Mouse (Mus musculus) embryonic stem cell, embryonic (primary cell): ENCODE measurements around the gene Lnx1.

Experiments
- CTCF ChIA-PET, 4 experiments: fragments of 300-600 bp in 2 of 4; fragments of 350-600 bp in 2 of 4; sonication (Branson Sonifier 250); formaldehyde crosslinking; loops; one replicate each; lab custom pipeline; 2022; ENCODE audit warnings: inconsistent platforms in 2 of 4; lab: Charles Lee
- POLR2A ChIA-PET, 4 experiments: fragments of 300-600 bp in 2 of 4; fragments of 350-600 bp in 2 of 4; sonication (Branson Sonifier 250); formaldehyde crosslinking; loops; one replicate each; lab custom pipeline; 2022; ENCODE audit warnings: antibody characterized with exemption in 4 of 4, inconsistent platforms in 1 of 4; lab: Charles Lee

The Lnx1 gene

DNA sequence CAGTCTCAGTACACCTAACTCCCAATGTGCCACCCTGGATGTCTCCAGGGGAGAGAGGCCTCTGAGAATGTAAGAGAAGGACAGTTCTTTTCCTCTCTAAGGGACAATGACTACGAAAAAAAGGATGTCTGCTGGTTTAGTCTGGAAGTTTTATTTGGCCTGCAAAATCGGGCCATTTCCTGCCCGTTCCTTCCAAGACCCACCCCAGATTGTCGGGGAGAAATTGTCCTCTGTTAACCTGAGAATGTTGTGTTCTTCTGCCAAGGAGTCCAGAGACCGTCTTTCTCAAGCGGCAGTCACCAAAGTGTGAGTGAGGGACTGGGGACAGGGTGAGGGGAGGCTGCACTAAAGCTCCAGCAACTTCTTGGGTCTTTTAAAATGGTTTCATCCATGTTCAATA, 32.8 kb downstream of the Lnx1 start:
- ChIA-PET POLR2A (no interaction called here), CTCF (no interaction called here)

DNA sequence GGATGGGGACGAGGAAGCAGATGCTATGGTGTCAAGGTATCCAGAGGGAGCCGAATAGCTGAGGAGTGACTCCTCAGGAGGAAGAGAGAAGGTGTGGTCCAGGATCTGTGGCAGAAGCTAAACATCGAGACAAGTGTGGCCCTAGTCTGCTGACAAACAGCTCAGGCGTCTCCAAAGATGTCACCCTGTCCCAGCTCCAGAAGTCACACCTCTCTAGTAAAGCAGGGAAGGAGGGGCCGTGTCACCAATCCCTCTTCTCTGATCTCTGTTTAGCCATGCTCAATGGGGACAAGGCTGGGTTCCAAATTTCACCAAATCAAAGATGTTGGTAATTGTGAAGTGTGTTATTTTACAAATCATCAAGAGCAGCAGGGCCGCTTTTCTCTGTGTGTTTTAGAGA, 33.8 kb downstream of the Lnx1 start:
- CTCF ChIA-PET: interaction anchor here in 2 of 4 experiments (0.5 to 0.6 kb wide), 2 partner anchors 50 to 264 kb away, joined by 4 to 8 read pairs; no protein-coding TSS in a partner anchor
- POLR2A ChIA-PET: no interaction called here

DNA sequence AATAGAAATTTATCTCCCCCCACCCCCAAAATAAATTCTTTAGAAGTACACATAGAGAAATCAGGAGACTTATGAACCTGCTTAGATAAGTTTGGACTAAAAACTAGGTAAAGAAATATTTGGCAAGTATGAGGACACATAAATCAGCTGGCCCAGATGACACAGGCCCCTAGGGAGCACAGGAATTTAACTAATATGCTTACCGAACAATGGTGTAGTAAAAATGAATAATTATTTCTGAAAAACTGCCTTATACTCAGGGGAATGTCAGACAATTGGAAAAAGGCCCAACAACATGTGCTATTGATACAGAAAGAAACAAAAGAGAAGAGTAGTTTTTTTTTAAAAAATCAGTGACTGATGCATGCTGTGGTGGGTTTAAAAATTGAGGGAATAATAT, 40.1 kb downstream of the Lnx1 start:
- POLR2A ChIA-PET: interaction anchor here in 1 of 4 experiments (0.5 kb wide), 1 partner anchor 60 kb away, joined by 3 read pairs; no protein-coding TSS in a partner anchor
- CTCF ChIA-PET: interaction anchor here in 1 of 4 experiments (0.6 kb wide), 1 partner anchor 270 kb away, joined by 4 read pairs; no protein-coding TSS in a partner anchor

DNA sequence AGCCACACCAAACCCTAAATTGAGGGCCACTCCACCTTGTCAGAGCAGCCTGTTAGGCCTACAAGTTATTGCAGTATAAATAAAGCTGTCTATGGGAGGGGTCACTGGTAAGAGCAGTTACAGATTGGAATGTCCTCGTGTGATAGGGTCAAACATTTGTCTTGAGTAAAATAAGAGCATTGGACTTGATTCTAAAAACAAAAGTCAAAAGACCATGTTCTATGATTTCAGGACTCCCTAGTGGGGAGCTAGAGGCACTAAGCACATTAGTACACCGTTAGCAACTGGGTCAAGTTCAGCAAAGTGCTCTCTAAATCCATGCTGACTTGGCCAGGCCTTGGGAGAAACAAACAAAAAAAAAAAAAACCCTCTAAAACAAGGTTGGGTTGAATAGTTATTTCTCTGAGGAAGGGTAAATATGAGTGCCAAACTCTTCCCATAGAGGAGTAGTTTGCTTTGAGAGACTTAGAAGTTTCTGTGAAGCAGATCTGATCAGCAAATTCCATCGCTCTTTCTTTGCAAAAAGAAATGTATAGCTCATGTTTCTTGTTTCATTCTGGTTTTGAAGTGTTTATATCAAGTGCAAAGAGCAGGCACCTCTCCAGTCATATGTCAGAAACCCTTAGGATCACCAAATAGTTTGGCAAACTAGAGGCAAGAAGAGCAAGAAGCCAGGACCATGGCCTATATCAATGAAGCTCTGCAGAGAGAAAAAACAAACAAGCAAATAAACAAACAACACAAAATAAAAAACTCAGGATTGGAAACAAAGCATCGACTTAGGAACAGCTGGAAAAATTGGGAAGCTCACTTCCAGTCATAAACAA, 40.8 kb downstream of the Lnx1 start:
- POLR2A ChIA-PET: interaction anchor here in 2 of 4 experiments (0.5 to 0.6 kb wide), 2 partner anchors 59 to 493 kb away, joined by 3 read pairs; no protein-coding TSS in a partner anchor
- CTCF ChIA-PET: interaction anchor here in 2 of 4 experiments (0.5 to 0.6 kb wide), 2 partner anchors 271 to 940 kb away, joined by 4 to 9 read pairs; no protein-coding TSS in a partner anchor

DNA sequence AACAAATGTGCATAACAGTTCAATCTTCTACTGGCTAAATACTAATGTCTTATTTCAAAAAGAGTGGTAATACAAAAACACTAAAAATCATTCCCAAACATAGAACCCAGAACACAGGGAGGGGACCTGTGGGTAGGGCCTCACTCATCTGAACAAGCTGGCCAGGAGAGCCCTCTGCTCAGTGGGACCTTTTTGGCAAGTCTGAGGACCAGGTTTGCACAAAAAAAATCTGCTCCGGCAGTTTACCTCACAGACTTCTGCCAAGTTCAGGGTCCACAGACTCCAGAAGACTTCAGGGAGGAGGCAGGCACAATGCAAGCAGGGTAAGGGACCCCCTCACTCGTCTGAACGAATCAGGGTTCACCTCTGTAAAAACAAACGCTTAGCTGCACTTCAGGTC, 42.9 kb downstream of the Lnx1 start:
- ChIA-PET POLR2A (interaction anchor here in 2 of 4 experiments (0.5 to 1.1 kb wide), 2 partner anchors 44 to 101 kb away, joined by 3 to 8 read pairs; no protein-coding TSS in a partner anchor), CTCF (no interaction called here)

DNA sequence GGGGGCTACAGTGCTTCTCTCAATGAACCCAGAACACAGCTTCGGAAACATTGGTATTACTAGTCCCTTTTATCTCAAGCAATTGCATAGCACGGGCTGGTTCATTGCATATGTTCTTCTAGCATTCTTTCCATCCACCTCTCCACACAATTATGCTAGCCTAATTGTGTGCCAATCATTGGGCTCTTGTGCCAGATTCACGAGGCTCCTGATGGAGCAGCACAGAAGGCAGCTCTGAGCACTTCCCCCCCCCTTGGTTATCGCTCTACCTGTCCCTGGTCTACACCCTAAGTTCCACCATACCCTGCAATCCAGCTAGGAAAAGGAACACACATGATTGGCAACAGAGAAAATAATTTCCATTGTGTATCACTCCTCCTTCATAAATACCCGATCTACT, 43.4 kb downstream of the Lnx1 start:
- ChIA-PET CTCF (no interaction called here), POLR2A (no interaction called here)

DNA sequence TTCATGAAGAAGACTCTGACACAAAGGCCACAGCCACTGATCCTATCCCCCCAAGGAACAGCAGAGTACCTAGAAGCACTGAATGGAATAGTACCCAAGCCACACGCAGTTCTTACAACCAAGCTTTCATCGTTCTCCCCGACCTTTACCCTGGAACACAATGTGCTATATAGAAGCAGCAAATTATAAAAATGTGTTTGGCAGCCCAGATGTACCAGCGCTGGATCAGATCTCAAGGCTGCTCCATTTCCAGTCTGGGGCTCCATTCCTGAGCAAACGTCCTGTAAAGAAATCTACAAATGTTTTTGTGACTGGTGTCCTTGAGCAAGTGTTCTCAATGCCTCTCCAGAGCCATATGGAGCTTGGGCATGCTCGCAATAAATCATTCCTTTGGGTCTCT, 44.8 kb downstream of the Lnx1 start:
- ChIA-PET CTCF (interaction anchor here in 1 of 4 experiments (0.5 kb wide), 1 partner anchor 275 kb away, joined by 3 read pairs; no protein-coding TSS in a partner anchor), POLR2A (no interaction called here)

DNA sequence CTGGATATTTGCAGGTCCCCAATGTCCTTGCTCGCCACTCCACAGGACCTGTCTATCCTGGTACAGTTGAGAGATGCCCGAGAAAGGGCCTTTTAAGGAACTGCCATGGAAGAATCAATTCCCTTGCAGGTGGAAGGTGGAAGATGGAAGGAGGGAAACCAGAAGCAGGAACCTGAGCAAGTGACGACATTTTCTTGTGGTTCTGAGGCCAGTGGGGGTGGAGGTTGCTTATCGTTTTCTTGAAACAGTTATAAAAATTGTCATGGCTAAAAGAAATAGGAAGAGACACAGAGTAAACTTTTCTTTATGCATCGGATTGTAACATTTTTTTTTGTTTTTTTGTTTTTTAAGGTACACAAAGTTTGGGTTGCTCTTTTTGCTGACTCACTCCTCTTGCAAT, 46.3 kb downstream of the Lnx1 start:
- POLR2A ChIA-PET: no interaction called here
- CTCF ChIA-PET: no interaction called here

DNA sequence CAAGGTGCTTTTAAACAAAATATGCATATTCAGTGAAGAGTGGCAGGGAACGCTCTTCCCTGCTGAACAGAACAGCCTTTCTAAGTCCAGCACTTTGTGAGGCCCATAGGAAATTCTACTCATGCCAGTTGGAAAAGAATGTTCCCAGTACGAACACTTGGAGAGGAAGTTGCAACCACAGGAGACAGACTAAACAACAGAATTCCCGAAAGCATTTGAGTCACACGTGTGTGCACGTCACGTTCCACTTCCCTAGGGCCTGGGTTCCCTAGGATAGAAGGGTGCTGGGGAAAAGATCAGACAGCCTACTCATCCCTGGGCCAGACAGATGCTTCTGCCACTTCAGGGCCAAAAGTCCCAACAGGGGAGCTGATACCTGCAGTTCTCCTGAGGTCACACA, 48.2 kb downstream of the Lnx1 start:
- ChIA-PET CTCF (interaction anchor here in 2 of 4 experiments (1.1 to 1.6 kb wide), 2 partner anchors 14 kb away, joined by 3 to 4 read pairs; no protein-coding TSS in a partner anchor), POLR2A (no interaction called here)

DNA sequence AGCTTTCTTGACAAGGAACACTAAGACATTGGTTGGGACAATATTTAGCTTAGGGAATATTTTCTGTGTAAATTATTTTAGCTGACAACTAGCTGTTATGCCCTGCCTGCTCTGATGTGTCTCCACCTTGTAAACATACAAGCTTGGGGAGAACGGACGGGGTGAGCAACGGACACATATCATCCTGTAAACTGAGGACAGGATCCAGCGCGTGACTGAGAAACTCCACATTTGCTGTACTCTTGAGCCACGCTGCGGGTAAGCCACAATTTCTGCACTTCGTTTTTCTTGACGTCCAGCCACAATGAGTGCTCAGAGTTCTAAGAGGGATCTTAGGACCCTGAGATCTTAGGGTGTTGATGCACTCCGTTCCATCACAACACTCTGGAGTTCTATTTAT, 48.9 kb downstream of the Lnx1 start:
- ChIA-PET POLR2A (interaction anchor here in 1 of 4 experiments (0.7 kb wide), 1 partner anchor 15 kb away, joined by 3 read pairs; no protein-coding TSS in a partner anchor), CTCF (interaction anchor here in 2 of 4 experiments (0.6 to 1.6 kb wide), 2 partner anchors 13 to 335 kb away, joined by 3 to 4 read pairs; no protein-coding TSS in a partner anchor)

DNA sequence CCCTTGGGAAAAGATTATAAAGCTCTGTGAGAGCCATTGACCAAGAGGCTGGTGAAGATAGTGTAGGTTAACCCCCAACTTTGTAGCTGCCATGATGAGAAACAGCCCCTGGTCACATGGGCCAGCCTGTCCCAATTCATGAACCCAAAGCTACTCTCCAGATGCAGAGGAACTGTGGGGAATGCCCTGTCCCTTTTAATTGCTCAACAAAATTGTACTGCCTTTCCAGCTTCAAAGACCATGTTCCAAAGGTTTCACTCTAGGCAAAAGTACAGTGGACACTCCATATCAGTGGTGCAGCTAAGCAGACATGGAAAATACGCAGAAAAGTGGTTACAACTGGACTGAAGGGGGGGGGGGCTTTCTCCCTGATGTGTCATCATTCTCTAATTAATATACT, 53.6 kb downstream of the Lnx1 start:
- ChIA-PET CTCF (interaction anchor here in 1 of 4 experiments (0.6 kb wide), 1 partner anchor 356 kb away, joined by 3 read pairs; no protein-coding TSS in a partner anchor), POLR2A (interaction anchor here in 1 of 4 experiments (0.6 kb wide), 1 partner anchor 28 kb away, joined by 5 read pairs; no protein-coding TSS in a partner anchor)

DNA sequence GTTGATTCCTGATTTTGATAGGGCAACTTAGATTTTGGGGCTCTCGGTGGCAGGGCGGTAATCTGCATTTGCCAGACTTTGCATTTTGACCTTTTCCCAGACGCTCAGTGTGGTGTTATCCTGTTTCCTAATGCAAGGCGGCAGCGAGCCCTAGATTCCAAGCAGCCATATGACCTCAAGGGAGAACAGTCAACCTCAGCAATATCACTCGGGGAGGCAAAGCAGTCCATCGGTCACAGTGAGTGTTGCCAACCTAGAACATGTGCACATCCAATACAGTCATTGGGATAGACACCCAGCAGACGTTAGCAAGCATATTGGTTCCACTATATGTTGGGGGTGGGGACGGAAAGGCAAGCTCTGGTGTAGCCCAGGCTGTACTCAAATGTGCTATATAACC, 54.5 kb downstream of the Lnx1 start:
- CTCF ChIA-PET: interaction anchor here in 1 of 4 experiments (0.6 kb wide), 1 partner anchor 154 kb away, joined by 3 read pairs; no protein-coding TSS in a partner anchor
- POLR2A ChIA-PET: no interaction called here

DNA sequence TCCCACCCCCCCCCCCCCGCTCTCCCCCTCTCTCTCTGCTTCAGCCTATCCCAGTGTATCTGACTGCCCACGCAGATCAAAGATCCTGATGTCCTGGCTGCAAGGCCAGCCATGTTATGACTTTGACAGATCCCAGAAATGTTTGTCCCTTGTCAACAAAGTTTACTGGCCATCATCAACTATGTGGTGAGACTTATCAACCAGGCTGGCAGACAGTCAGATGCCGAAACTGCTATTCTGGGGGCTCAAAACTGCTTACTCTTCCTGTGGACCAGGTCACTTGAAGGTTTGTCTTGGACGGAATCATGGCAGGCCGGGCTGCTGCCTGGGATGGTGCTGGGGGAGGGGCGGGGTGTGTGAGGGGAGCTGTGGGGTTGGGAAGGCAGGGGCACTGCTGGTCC, 55.1 kb downstream of the Lnx1 start:
- ChIA-PET POLR2A (no interaction called here), CTCF (no interaction called here)

DNA sequence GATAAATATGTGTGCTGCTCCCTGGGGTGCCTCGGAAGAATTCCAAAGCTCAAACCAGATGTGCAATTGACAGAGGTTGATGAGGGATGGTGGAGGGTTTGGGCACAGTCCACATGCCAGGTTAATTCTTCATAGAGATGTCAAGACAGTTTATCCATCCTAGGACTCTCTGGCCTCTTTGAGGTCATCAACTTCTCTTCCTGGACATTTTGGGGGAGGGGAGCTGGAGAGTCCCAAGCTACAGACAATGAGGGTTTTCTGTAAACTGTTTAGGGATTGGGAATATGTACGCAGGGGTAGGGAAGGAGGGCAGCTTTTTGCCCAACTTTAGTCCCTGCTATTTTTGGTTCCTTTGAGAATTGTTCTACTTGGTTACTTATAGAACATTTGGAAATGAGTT, 60.4 kb downstream of the Lnx1 start:
- CTCF ChIA-PET: interaction anchor here in 3 of 4 experiments (1.5 to 1.9 kb wide), 3 partner anchors 152 to 508 kb away, joined by 3 to 7 read pairs (median 4); no protein-coding TSS in a partner anchor

DNA sequence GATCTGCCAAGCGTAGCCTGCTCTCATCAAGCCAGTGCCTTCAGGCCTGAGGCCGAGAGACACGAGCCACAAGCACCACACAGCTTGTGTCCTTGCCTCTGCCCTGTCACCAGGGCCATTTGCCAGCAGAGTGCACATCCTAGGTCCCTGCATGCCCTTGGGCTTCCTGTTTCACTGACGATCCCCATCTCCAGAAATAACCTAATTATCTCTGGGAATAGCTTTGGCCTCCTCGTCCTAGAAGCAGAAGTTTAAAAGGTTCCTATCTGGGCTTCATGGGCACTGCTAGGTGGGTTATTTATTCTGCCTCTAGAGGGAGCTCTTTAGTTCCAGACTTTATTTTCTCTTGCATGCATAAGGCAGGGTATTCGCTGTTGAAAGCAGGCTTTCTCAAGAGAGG, 61.7 kb downstream of the Lnx1 start:
- ChIA-PET POLR2A (interaction anchor here in 2 of 4 experiments (0.9 to 1.2 kb wide), 2 partner anchors 155 to 515 kb away, joined by 3 to 5 read pairs; no protein-coding TSS in a partner anchor), CTCF (interaction anchor here (0.5 to 1.9 kb wide), 36 partner anchors 8 to 799 kb away, joined by 3 to 11 read pairs (median 3); partner anchors contain the start of gene Fip1l1 (in 1 of the 4))

More for the DNA sequence above, 60.4 kb downstream of the Lnx1 start:
- POLR2A ChIA-PET: no interaction called here

DNA sequence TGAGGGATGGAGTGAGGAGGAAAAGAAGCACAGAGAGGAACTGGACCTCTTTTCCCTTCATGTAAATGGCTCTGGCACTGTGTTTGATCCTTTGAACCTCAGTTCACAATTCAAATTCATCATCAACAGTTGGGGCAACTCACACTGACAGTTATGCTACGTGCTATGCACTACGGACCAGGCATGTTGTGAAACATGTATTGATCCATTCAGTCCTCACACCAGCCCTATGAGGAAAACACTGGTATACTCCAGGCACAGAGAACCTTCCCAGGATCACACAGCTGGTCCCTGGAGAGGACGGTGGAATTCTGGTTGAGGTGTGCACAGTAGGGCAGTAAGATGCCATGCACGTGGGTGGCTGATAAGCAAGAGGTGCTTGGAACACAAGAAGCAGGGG, 62.2 kb downstream of the Lnx1 start:
- POLR2A ChIA-PET: interaction anchor here in 2 of 4 experiments (0.9 to 1.2 kb wide), 2 partner anchors 156 to 515 kb away, joined by 3 to 5 read pairs; no protein-coding TSS in a partner anchor

DNA sequence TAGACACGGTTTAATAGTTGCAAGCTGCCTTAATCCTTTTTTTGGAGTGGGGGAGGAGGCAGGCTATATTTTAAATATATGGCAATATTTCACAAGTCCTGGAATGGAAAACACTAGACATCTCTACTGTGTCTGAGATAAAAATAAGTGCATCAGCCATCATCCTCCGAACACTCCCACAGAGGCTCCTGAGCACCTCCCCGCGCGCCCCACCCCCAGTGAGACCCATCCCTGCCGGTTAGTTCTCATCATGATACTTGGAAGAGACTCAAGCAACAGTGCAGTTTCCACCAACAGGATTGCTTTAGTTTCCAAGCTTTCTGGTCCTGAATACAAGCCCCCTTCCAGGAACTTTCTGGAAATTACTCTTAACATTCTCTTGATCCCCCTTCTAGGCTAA, 63.2 kb downstream of the Lnx1 start:
- ChIA-PET POLR2A (interaction anchor here in 1 of 4 experiments (0.6 kb wide), 1 partner anchor 21 kb away, joined by 3 read pairs; no protein-coding TSS in a partner anchor), CTCF (interaction anchor here in 1 of 4 experiments (1.6 kb wide), 1 partner anchor 15 kb away, joined by 3 read pairs; no protein-coding TSS in a partner anchor)

More for the DNA sequence above, 62.2 kb downstream of the Lnx1 start:
- CTCF ChIA-PET: interaction anchor here (0.5 to 1.9 kb wide), 30 partner anchors 8 to 800 kb away, joined by 3 to 11 read pairs (median 3); partner anchors contain the start of gene Fip1l1 (in 1 of the 4)

DNA sequence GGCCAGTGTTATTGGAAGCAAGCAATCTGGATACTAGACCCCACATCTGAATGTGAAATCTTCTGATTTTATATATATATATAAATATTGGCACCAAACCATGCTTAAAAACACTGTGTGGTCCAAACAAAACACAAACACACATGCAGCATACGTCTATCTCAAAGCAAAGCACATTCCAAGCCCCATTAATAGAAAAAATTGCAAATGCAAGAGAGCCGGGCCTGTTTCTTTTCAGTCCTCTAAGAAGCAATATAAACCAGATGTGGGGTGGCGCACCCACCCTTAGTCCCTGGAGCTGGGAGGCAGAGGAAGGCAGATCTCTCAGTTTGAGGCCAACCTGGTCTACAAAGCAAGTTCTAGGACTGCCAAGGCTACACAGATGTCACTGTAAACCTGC, 68.3 kb downstream of the Lnx1 start:
- POLR2A ChIA-PET: no interaction called here
- CTCF ChIA-PET: no interaction called here

DNA sequence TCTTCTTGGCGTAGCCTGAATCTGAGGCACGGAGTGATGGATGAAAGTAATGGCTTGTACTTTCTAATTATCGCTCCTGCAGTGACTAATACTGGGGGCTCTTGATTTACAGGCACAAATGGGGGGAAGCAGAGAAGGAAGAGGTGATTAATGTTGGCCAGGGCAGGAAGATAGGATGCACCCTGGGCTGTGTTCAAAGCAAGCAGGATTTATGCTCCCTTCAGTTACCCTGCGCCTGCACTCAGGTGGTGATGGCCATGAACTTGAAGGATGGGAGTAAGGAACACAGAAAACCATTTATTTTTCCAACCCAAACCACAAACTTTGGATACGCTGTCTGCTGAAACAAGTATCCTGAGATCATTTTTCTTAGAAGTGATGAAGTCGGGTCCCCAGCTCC, 69.3 kb downstream of the Lnx1 start:
- CTCF ChIA-PET: interaction anchor here in 1 of 4 experiments (1.3 kb wide), 1 partner anchor 8 kb away, joined by 3 read pairs; no protein-coding TSS in a partner anchor
- POLR2A ChIA-PET: no interaction called here
